Mouse (Mus musculus): ENCODE results near the gene Ece1. TPM values are rescaled to one million over a fixed set of nuclear protein-coding genes. Genes with fewer than 3 reads are reported as not detected.

Gene Ece1
- polyA plus RNA-seq, 1 experiment from 2014 or later: 39.0 TPM

- no peak overlapping the region for H3K4me2 ChIP-seq
- no peaks in the 10 kb centered on the region for H3K9me3 ChIP-seq
- H3K4me3 ChIP-seq: no peak overlapping the region
- H3K9ac ChIP-seq: no peak overlapping the region
- H3K36me3 ChIP-seq: no peaks in the 10 kb centered on the region
- no peak for ATAC-seq (ENCODE audit: insufficient number of reproducible peaks, low FRiP score, low TSS enrichment, low read depth)
- WGBS: 28% methylated on average over 7 of the region's 7 CpGs
- no peak overlapping the region for H3K27ac ChIP-seq
- H3K4me1 ChIP-seq: peaks cover 14% of the 10 kb centered on the region
- H3K27me3 ChIP-seq: no peaks in the 10 kb centered on the region
Measured at GRCm38 (mm10) chr4:137857116-137857515, 4.9 kb upstream of the Ece1 start.

- H3K36me3 ChIP-seq: no peaks in the 10 kb centered on the region
- H3K27me3 ChIP-seq: no peaks in the 10 kb centered on the region
- H3K4me3 ChIP-seq: no peak overlapping the region
- H3K4me1 ChIP-seq: peaks cover 23% of the 10 kb centered on the region
- ATAC-seq (ENCODE audit: insufficient number of reproducible peaks, low FRiP score, low TSS enrichment, low read depth): no peak
- H3K4me2 ChIP-seq: no peak overlapping the region
- H3K9me3 ChIP-seq: no peaks in the 10 kb centered on the region
- H3K27ac ChIP-seq: no peak overlapping the region
- no peak overlapping the region for H3K9ac ChIP-seq
- WGBS: 66% methylated on average over 2 of the region's 2 CpGs
Measured at GRCm38 (mm10) chr4:137858371-137858770, 3.7 kb upstream of the Ece1 start.

GRCm38 (mm10) chr4:137861461-137862011 is 501 bp upstream of the Ece1 start:
- H3K27ac ChIP-seq: peak overlapping the region; percentile 71
- H3K9me3 ChIP-seq: no peaks in the 10 kb centered on the region

GRCm38 (mm10) chr4:137862516-137863240 is 641 bp downstream of the Ece1 start:
- WGBS: 7% methylated on average over 21 of the region's 21 CpGs
- Histone ChIP-seq H3K4me3 (peak overlapping the region; percentile 75), H3K4me1 (peaks cover 57% of the 10 kb centered on the region), H3K27ac (peak overlapping the region; percentile 75), H3K9ac (peak overlapping the region; percentile 77), H3K27me3 (no peaks in the 10 kb centered on the region), H3K4me2 (peak overlapping the region; percentile 91), H3K36me3 (no peaks in the 10 kb centered on the region), H3K9me3 (no peaks in the 10 kb centered on the region)
- ATAC-seq (ENCODE audit: insufficient number of reproducible peaks, low FRiP score, low TSS enrichment, low read depth): no peak

More at GRCm38 (mm10) chr4:137861461-137862011, 501 bp upstream of the Ece1 start:
- Histone ChIP-seq H3K4me3 (peak overlapping the region; percentile 75), H3K9ac (peak overlapping the region; percentile 31; the same call in 1 of the 2 replicates), H3K4me1 (peaks cover 46% of the 10 kb centered on the region), H3K4me2 (peak overlapping the region; percentile 91), H3K36me3 (no peaks in the 10 kb centered on the region), H3K27me3 (no peaks in the 10 kb centered on the region)
- 9% methylated on average over 17 of the region's 17 CpGs for WGBS
- peak; percentile 41 for ATAC-seq (ENCODE audit: insufficient number of reproducible peaks, low FRiP score, low TSS enrichment, low read depth)

GRCm38 (mm10) chr4:137864031-137864430 is 2.0 kb downstream of the Ece1 start:
- Histone ChIP-seq H3K27ac (no peak overlapping the region), H3K9me3 (no peaks in the 10 kb centered on the region), H3K4me2 (peak overlapping the region; percentile 91; the same call in 1 of the 2 replicates), H3K27me3 (no peaks in the 10 kb centered on the region), H3K36me3 (no peaks in the 10 kb centered on the region), H3K9ac (no peak overlapping the region), H3K4me1 (peaks cover 68% of the 10 kb centered on the region), H3K4me3 (no peak overlapping the region)
- no peak for ATAC-seq (ENCODE audit: insufficient number of reproducible peaks, low FRiP score, low TSS enrichment, low read depth)
- WGBS: 89% methylated on average over 4 of the region's 4 CpGs

- Histone ChIP-seq H3K27ac (no peak overlapping the region), H3K4me3 (no peak overlapping the region), H3K9ac (no peak overlapping the region), H3K27me3 (no peaks in the 10 kb centered on the region), H3K36me3 (no peaks in the 10 kb centered on the region), H3K4me1 (peaks cover 76% of the 10 kb centered on the region), H3K9me3 (no peaks in the 10 kb centered on the region), H3K4me2 (0 out of 2 replicates have a peak overlapping the region, but pooled peaks have one; percentile 17)
- 50% methylated on average over 9 of the region's 9 CpGs for WGBS
- no peak for ATAC-seq (ENCODE audit: insufficient number of reproducible peaks, low FRiP score, low TSS enrichment, low read depth)
Measured at GRCm38 (mm10) chr4:137864769-137865168, 2.7 kb downstream of the Ece1 start.

- Histone ChIP-seq H3K4me3 (no peak overlapping the region), H3K4me1 (peaks cover 80% of the 10 kb centered on the region), H3K4me2 (0 out of 2 replicates have a peak overlapping the region, but pooled peaks have one; percentile 17)
Measured at GRCm38 (mm10) chr4:137865221-137865641, 3.2 kb downstream of the Ece1 start.

GRCm38 (mm10) chr4:137866206-137866863 is 4.3 kb downstream of the Ece1 start:
- H3K9me3 ChIP-seq: no peaks in the 10 kb centered on the region
- ATAC-seq (ENCODE audit: insufficient number of reproducible peaks, low FRiP score, low TSS enrichment, low read depth): no peak
- H3K4me1 ChIP-seq: peaks cover 84% of the 10 kb centered on the region
- H3K27ac ChIP-seq: no peak overlapping the region
- H3K27me3 ChIP-seq: no peaks in the 10 kb centered on the region
- no peak overlapping the region for H3K4me2 ChIP-seq
- H3K9ac ChIP-seq: no peak overlapping the region
- WGBS: 52% methylated on average over 19 of the region's 19 CpGs
- H3K36me3 ChIP-seq: no peaks in the 10 kb centered on the region
- H3K4me3 ChIP-seq: no peak overlapping the region

More at GRCm38 (mm10) chr4:137865221-137865641, 3.2 kb downstream of the Ece1 start:
- no peak overlapping the region for H3K9ac ChIP-seq
- no peak for ATAC-seq (ENCODE audit: insufficient number of reproducible peaks, low FRiP score, low TSS enrichment, low read depth)
- H3K27ac ChIP-seq: no peak overlapping the region
- H3K27me3 ChIP-seq: no peaks in the 10 kb centered on the region
- no peaks in the 10 kb centered on the region for H3K9me3 ChIP-seq
- WGBS: 41% methylated on average over 10 of the region's 10 CpGs
- no peaks in the 10 kb centered on the region for H3K36me3 ChIP-seq

GRCm38 (mm10) chr4:137867225-137867624 is 5.2 kb downstream of the Ece1 start:
- Histone ChIP-seq H3K9me3 (no peaks in the 10 kb centered on the region), H3K4me2 (no peak overlapping the region), H3K4me1 (peaks cover 78% of the 10 kb centered on the region), H3K9ac (peak overlapping the region; percentile 37; the same call in 1 of the 2 replicates), H3K36me3 (no peaks in the 10 kb centered on the region), H3K27ac (peak overlapping the region; percentile 55), H3K27me3 (no peaks in the 10 kb centered on the region), H3K4me3 (no peak overlapping the region)
- WGBS: 59% methylated on average over 4 of the region's 4 CpGs
- ATAC-seq (ENCODE audit: insufficient number of reproducible peaks, low FRiP score, low TSS enrichment, low read depth): no peak

GRCm38 (mm10) chr4:137867675-137868257 is 5.7 kb downstream of the Ece1 start:
- peak overlapping the region; percentile 37; the same call in 1 of the 2 replicates for H3K9ac ChIP-seq
- H3K4me2 ChIP-seq: no peak overlapping the region; the same call in 1 of the 2 replicates
- H3K27me3 ChIP-seq: no peaks in the 10 kb centered on the region
- no peaks in the 10 kb centered on the region for H3K36me3 ChIP-seq
- peak; percentile 32; the same call in 1 of the 2 replicates for ATAC-seq (ENCODE audit: insufficient number of reproducible peaks, low FRiP score, low TSS enrichment, low read depth)
- no peaks in the 10 kb centered on the region for H3K9me3 ChIP-seq
- peak overlapping the region; percentile 55 for H3K27ac ChIP-seq
- no peak overlapping the region for H3K4me3 ChIP-seq
- 46% methylated on average over 13 of the region's 13 CpGs for WGBS
- peaks cover 76% of the 10 kb centered on the region for H3K4me1 ChIP-seq

- H3K36me3 ChIP-seq: no peaks in the 10 kb centered on the region
- no peaks in the 10 kb centered on the region for H3K27me3 ChIP-seq
- H3K4me2 ChIP-seq: no peak overlapping the region
- H3K9me3 ChIP-seq: no peaks in the 10 kb centered on the region
- ATAC-seq (ENCODE audit: insufficient number of reproducible peaks, low FRiP score, low TSS enrichment, low read depth): no peak
- WGBS: 20% methylated on average over 16 of the region's 16 CpGs
- peaks cover 64% of the 10 kb centered on the region for H3K4me1 ChIP-seq
- H3K9ac ChIP-seq: no peak overlapping the region
- no peak overlapping the region for H3K4me3 ChIP-seq
- 0 out of 2 replicates have a peak overlapping the region, but pooled peaks have one; percentile 17 for H3K27ac ChIP-seq
Measured at GRCm38 (mm10) chr4:137869667-137870274, 7.7 kb downstream of the Ece1 start.
